Mouse (Mus musculus) R1 (cell line): Measurements from ENCODE around the gene Gtpbp8.
A peak's percentile ranks its signal among the peaks of the same experiment; 100 is the strongest.

Source experiments
- DNase-seq: peaks from one replicate; pipeline ENCODE4 v3.0.0-alpha.2; 2018; ENCODE audit warnings: low read depth, low spot score

Gene Gtpbp8

DNA sequence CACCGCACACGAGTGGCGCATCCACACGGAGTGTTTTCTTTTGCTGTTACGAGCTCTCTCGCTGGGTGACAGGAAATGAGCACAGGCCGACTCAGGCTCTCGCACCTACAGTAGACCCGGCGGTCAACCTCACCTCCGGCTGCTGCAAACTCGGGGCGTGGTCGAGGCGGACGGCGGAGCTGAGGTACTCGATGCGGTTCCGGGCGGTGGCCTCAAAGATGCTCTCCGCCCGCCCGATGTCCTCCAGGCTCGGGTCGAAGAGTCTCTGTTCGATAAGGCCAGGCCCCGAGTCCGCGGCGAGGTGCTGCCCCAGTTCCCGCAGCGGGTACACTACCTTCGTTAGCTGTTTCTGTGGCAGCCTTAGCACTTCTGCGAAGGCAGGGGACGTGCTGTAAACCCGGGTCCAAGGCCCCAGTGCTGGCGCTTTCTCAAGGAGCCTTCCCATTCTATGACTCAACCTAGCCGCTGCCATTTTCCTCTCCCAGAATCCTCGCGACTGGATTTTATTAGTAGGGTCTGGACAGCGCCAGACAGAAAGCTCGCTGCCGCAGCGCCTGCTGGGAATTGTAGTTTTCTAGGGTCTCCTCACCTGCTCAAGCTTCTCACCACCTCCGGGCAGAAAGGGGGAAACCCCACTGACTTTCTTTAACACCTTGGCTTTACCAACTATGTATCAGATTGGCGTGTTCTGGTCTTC is at the start of gene Gtpbp8:
TSS of gene Gtpbp8 (minus strand) at position 498 of the 697 bp plus-strand sequence.
- DNase-seq, result peak; percentile 93

DNA sequence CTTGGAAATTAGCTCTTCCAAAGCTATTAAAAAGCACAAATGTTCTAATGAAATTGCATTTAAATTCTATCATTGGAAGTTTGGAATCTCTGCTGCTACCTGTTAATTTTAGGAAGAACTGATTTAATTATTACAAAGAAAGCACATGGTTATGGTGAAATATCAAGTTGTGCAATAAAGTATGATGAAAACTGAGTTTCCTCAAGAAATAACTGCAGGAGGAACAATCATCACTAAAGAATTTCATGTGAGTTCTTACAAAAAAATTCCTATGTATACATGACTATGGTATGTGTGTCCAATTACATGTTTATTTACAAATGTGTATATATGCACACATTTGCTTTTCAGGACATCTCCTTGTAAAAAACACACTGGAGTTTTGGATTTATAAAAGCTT is 48.3 kb upstream of the Gtpbp8 start:
- no peak for DNase-seq

DNA sequence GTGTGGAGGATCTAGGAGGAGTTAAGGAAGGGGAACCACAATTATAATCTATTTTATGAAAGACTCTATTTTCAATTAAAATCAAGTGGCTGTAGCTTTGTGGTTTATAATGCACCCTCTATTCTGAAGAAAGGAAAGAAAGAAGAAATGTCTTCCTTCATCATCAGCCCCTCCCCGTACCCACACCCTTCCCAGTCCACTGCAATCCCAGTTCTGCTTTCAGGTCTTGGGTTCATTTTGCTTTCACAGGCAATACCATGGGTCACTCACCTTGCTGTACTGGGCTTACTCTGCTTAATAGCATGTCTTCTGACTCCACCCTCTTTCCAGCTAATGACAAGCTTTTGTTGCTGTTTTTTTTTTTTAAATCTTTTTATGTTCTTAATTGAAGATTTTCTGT is 40.8 kb upstream of the Gtpbp8 start:
- DNase-seq, result no peak

DNA sequence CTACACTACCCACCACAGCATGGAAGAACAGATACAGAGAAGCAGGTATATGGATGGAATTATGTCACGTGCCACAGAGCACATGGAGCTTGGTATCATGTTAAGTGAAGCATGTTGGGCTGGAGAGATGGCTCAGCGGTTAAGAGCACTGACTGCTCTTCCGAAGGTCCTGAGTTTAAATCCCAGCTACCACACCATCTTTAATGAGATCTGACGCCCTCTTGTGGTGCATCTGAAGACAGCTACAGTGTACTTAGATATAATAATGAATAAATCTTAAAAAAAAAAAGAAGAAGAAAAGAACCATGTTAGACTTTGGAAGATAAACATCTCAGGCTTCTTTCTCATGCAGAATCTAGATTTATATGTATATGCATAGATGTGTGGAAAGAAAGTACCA is 34.6 kb upstream of the Gtpbp8 start:
- DNase-seq, result peak; percentile 30

DNA sequence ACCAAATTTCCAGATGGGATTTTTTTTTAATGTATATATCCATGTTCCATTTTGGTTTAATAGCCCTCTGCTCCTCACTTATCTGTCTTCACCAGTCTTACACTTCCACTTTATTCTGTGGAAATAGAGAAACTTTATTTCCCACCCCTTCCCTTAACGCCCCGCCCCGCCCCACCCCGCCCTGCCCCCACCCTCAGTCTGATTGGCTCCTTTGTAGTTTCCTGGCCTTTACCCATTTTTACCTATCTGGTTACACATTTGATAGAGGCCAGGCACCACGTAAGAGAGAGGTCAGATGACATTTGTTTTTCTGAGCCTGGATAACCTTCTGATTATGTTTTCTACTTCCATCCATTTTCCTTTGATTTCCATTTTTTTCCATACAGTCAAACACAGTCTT is 33.3 kb upstream of the Gtpbp8 start:
- no peak for DNase-seq

DNA sequence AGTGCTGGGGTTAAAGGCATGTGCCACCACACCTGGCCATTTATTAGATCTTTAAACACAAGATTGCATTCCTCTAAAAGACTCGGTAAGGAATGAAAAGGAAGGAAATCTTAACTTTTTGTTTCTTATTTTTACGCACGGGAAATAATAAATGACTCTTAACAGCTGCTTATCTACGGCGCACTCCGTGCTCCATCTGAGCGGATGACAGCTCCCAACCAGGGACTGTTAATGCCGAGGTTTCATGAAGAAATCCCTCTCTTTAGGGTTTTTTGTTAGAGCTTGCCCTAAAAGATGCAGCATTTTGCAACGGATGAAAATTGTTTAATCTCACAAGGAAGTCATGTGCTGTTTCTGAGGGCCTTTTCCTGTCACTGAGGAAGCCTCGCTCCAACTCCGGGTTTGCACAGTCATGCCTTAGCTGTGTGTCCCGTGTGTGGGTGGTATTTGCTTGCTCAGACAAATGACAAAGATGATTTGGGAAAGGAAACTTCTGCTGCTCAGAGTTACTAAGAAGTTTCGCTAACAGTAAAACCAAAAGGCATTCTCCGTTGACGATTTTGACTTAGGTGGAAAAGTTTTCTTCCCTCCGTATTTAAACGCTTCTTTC is 32.5 kb upstream of the Gtpbp8 start:
- no peak for DNase-seq

DNA sequence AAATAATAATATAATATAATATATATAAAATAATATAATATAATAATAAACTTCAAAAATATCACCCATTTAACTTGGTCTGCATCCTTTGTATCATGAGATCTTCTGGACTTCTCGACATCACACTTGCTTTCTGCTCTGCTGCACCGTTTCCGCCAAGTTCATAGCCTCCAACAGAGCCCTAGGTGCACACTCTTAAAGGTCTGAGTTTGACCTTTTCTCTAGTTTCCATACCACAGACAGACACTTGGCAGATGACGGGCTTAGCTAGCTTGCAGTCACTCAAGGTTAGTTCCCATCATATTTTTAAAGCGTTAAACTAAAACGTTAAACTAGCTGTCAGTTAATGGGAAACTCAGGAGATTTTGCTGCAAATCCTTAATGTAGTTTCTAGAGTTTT is 28.0 kb upstream of the Gtpbp8 start:
- no peak for DNase-seq

DNA sequence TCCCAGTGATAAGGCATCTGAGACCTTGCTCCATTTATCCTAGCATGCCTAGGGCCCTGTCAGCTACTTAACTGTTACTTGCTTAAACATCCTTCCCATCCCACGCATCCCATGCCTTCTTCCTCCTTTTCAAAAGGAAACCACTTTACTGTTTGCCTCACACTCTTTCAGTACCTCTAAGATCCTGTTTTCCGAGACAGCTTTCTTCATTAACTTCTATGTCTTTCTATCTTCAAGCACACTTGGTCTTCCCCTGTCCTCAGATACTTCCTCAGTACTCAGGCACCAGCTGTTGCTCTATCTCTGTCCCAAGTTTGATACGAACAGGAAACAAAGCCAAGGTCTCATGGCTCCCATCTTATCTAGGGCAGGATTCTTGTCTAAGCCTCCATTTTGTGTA is 27.5 kb upstream of the Gtpbp8 start:
- DNase-seq, result no peak

DNA sequence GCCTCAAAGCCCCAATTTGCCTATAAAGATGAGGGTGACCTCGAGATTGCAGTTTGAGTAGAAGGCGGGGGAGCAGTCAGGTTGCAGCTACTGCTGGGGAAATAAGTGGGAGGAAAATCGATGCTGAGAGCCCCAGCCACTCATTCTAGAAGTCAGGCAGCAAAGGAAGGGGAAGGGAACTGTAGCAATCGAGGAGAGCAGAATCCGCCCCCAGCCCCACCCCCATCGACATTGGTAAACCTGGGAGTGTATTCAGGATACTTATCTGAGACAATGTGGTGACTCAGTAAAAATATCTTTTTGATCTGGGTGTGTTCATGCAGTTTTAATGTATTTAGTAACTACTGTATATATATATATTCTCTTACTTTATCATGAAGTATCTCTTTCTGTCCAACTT is 26.4 kb upstream of the Gtpbp8 start:
- no peak for DNase-seq

DNA sequence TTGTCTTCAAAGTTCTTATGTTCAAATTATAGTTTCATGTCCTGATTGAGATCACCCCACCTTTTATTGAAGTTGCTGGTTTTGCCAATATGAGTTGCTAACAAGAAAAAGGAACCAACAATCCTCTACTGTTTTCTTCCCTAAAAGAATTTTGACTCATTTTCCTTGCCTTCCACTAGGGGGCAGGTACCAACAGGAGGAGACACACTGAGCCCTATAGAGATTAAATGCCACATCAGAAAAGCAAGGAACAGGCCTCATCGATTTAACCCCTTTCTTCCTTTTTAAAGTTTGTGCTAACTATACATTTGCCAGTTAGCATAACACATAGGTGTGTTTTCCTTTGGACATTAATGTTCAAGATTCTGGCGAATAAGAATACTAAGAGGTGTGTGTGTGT is 21.8 kb upstream of the Gtpbp8 start:
- peak; percentile 46 for DNase-seq

DNA sequence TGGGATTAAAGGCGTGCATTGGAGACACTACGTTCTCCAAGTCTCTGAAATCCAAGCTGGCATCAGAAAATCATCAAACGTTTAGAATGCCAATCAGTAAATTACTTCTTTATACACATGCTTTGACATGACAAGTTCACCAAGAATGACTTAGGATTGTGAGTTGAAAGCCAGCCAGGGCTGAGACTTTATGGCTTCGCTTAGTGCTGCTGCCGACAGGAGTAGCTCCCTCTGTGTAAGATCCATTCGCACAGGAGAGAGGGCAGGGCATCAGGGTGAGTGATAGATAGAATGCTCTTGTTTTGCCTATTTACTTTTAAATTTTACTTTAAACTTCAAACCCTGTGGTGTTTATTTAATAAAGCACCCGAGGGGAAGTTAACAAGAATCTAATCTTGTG is 21.3 kb upstream of the Gtpbp8 start:
- no peak for DNase-seq

DNA sequence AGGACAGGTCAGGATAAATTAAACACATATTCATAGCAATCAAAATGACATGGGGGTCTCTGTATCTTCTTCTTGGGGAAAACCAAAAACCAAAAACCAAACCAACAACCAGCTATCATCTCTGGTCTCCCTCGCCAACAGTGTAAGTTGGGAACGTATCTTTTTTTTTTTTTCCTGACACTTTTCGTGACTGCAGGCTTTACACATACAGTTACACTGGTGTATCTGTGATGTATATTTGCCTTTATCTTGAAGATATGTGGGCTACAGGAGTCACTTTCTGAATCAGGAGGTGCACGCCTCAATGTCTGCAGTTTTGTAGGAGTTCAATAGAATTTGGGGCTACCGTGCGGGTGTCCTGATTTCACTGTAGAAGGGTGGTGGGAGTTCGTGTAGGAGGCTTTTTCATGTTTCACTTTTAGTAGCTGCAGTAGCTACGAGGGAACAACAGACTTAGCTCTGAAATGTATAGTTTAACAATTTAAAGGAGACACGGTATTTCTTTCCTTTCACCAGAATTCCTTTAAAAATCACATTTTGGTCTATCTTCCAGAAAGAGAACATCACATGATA is 20.2 kb upstream of the Gtpbp8 start:
- DNase-seq, result no peak

DNA sequence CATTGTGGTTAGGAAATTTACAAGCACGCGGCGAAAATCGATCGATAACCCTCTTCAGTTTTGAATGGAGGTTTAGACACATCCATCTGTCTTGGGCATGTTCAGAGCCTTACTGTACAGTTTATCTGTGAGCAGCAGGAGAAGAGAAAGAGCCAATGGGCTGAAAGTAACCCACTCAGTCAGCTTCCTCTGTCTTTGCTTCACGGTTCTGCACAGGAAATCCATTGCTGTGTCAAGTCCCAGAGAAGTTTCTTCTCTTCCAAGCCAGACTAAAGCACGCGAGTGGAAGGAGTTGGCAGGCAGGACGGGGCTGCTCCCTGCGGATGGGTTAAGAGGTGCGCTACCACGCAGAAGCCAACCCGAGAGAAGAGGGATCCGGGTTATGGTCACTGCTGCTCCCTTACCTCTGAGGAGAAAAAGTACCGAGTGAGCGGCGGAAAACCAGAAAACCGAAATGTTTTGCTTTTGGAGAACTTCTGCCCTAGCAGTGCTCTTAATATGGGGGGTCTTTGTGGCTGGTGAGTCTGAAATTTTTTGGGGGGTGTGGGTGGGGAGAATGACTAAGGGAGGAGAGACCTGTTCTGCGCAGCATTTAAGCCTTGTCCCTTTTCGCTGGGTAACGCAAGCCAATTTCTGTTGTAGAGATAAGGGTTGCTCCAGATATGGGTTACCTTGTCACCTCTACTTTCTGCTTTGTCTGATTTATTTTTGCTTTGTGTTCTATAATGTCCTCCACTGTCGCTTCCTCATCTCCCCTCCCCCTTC is 19.6 kb upstream of the Gtpbp8 start, which contains the start of gene Cd200r1:
TSS of gene Cd200r1 (plus strand) at position 182 of the 765 bp plus-strand sequence.
- DNase-seq, result peak; percentile 19

DNA sequence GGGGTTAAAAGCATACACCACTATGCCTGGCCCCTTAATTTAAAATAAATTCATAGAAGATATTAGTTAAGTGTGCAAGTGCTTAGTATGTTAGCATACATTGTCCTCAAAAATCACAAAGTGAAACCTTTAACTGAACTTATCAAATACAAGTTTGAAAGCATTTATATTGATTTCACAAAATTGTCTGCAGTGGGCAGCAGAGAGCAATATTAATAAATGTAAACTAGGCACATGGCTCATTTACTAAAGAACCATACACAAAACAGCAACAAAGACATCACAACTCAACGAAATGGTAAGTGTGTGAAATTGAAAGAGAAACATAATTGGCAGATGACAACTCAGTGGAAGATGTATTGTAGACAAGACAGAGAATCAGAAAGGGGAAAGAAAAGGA is 15.6 kb upstream of the Gtpbp8 start:
- no peak for DNase-seq

DNA sequence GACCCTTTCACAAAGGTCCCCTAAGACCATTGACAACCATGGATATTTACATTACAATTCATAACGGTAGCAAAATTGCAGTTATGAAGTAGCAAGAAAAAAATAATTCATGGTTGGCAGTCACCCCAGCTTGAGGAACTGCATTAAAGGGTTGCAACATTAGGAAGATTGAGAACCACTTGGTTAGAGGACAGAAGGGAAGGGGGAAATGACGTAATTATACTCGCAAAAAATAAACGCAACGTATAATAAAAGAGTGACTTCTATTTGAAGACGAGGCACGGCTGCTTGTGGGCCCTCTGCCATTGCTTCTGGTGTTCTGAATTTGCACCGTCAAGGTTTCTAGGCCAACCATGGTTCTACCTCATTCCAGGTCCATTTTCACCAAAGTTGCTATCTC is 11.5 kb upstream of the Gtpbp8 start:
- DNase-seq, result no peak

DNA sequence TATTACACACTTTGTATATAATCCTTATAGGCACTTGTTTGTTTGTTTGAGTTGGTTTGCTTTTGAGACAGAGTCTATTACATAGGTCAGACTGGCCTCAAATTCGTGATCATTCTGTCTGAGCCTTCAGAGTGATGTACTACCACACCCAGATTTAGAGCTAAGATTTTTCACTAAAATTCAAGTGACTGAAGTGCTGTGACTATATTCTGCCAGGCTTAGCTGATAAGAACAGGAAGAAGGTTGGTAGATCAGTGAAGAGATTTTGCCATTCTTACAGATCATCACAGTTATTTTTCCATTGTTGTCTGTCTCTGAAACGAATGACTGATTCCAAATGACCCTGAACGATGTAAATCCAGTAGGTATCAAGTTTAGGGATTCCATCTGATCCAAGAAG is 1.8 kb upstream of the Gtpbp8 start:
- no peak for DNase-seq

DNA sequence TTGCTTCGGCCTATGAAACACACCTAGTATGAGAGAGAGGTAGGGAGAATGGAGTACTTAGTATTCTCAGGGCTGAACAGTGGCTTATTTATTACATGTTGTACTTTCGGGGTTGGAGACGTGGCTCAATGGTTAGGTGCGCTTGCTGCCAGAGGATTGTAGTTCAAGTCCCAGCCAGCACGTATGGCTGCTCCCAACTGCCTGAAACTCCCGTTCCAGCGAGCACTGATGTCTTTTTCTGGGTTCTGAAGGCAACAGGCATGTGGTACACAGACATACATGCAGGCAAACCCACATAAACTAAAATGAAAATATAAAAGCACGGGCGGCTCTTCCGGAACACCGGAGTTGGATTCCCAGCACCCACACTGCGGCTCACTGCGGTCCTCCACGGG is 695 bp downstream of the Gtpbp8 start:
- peak; percentile 35 for DNase-seq

DNA sequence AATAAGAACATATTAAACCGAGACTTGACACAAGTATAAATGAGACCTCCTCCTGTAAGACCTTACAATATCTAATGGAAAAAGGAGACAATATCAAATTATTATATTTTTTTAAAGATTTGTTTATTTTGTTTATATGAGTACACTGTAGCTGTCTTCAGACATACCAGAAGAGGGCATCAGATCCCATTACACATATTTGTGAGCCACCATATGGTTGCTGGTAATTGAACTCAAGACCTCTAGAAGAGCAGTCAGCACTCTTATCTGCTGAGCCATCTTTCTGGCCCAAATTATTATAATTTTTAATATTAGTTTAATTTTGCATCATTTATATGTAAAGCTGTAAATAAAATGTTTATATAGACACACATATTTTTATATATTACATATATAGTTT is 3.4 kb downstream of the Gtpbp8 start:
- DNase-seq, result no peak

DNA sequence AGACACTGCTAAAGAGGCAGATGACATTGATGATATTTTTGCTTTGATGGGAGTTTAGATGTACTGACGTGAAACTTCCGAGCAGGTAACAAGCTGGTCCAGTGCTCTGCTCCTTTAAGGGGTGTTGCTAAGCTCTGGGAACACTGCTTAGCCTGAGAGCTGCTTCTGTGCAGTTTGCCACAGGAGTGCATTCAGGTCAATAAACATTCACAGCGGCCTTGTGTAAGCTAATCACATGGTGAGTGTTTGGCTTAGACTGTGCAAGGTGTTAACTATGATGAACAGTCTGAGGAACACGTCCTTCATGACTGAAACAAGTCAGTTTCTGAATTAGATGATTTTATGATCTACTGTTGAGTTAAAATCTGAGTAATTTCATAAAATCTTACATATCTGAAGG is 10.0 kb downstream of the Gtpbp8 start:
- DNase-seq, result no peak

DNA sequence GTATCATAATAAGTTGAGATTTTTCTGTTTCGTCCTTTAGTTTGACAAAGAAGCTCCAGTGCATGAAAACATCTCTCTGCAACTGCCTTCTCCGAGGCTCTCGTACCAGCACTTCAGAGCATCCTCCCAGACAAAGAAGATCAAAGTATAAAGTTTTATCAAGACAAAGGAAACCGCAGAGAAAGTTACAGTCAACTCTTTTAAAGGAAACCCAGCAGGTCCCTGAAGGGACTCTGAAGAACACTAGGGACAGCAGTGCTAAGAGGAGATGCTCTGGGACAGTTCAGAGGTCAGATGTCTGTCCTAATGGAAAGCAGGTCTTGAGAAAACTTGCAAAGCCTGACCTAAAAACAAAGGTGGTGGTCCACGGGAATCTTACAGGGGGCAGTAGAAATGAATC is 10.5 kb downstream of the Gtpbp8 start:
- no peak for DNase-seq

DNA sequence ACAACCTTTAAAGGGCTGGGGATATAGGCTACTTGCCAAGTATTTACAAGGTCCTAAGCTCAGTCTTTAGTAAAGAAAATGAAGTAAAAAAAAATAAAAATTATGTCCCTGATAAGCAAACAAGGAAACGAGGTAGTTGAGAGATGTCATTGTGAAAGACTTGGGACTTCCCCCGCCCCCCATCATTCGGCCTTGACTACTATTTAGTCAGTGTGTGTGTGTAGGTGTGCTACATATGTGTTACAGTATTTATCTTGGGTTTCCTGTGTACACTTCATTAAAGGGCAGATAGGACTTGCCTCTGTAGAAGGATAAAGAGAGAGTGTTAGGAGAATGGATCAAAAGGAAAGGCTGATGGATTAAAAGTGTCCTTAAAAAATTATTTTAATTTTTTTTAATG is 12.1 kb downstream of the Gtpbp8 start:
- no peak for DNase-seq

DNA sequence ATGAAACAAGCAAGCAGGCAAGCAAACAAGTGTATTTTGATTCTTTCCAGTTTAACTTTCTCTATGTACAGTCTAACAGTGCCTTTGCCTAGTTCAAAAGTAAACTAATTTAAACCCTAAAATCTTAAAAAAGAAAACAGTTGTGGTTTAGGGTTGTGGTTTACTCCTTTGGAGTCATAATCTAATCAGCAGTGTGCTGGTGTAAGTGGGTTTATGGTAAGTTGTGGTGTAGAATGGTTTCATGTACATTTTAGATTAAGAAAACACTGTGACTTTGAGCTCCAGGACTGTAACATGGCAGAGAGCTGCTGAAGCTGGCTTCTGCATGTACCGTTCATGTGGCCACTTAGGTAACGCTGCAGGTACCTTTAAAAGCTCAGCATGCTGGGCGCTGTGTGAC is 18.6 kb downstream of the Gtpbp8 start:
- no peak for DNase-seq
